Mouse (Mus musculus): ENCODE measurements around the gene Shb.
A peak's percentile ranks its signal among the peaks of the same experiment; 100 is the strongest.

Shb gene

GRCm38 (mm10) chr4:45528355-45529198, 3.7 kb downstream of the Shb start:
- no peak for DNase-seq (ENCODE audit: extremely low read depth, low read depth, low spot score)

- DNase-seq (ENCODE audit: extremely low read depth, low read depth, low spot score), result no peak
These were observed 4.5 kb downstream of the Shb start for GRCm38 (mm10) chr4:45527562-45528354.

- no peak for DNase-seq (ENCODE audit: extremely low read depth, low read depth, low spot score)
These were observed 5.3 kb downstream of the Shb start for GRCm38 (mm10) chr4:45526846-45527561.

- DNase-seq (ENCODE audit: extremely low read depth, low read depth, low spot score), result no peak
These were observed 6.1 kb downstream of the Shb start for GRCm38 (mm10) chr4:45526175-45526574.

- no peak for DNase-seq (ENCODE audit: extremely low read depth, low read depth, low spot score)
These were observed 6.7 kb downstream of the Shb start for GRCm38 (mm10) chr4:45525541-45525940.

GRCm38 (mm10) chr4:45524602-45525001, 7.7 kb downstream of the Shb start:
- no peak for DNase-seq (ENCODE audit: extremely low read depth, low read depth, low spot score)

DNA sequence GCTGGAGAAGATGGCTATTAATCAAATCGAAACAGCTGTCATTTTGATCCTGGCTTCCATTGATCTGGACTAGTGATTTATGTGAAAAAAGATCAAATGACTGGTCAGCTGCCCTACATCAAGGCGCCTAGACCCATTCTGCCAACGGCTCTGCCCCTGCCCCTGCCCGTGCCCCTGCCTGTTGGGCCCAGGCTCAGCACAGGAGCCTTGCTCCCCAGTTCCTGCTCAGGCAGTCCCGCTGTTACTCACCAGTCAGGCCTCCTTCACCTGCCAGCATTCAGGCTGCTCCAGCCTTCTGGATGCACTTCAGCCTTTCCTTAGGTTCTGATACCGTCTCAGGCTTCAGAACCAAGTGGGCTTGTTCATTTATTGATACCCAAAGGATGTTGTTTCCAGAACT, 8.9 kb downstream of the Shb start:
- no peak for DNase-seq (ENCODE audit: extremely low read depth, low read depth, low spot score)

- DNase-seq (ENCODE audit: extremely low read depth, low read depth, low spot score), result no peak
These were observed 9.3 kb downstream of the Shb start for GRCm38 (mm10) chr4:45522956-45523355.

DNA sequence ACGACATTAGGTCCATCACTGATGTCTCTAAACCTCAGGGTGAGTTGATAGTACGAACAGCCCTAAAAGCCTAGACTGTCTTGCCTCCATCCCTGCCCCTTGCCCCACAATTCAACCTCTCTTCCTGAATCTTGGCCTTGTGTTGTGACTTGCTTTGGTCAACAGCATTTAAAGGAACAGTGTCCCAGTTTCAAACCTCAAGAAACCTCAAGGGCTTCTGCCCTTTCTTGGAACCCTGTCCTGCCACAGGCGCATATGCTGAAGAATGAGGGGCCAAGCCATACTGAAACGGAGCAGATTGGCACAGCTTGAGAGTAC, 9.7 kb downstream of the Shb start:
- no peak for DNase-seq (ENCODE audit: extremely low read depth, low read depth, low spot score)

DNA sequence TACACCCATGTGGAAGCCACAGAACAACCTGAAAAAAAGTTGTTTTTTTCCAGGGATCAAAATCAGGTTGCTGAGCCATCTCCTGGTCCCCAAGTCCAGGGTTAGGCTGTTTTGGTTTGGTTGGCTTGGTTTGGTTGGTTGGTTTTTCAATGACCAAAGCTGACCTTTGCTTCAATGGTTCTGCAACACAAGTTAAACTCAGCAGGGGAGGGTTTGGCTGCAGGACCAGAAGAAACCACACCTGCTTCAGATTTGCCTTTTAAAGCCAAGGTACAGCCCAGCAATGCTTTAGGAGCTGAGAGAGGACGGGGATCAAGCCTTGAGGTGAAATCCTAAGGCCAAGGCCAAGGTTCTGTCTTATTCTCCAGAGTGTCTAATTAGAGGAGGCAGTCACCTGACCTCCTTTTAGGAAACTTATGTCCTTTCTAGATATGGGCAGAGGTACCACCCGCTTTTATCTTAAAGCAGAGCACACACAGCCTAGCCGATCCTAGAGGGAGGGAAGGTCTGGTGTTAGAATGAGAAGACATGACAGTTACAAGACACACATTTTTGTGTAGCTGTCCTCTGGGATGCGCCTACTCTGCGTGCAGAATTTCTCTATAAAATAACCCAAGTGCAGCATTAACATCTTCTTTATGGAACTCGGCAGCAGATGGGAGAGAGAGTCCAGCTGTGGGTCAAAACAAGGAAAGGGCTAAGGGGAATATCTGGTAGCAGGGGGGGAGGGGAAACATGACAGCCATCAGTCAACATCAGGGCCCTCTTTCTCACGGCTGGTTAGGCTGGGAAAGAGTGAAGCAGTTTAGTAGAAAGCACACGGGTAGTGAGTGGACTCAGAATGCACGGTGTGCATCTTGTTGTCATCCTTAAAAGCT, 10.3 kb downstream of the Shb start:
- no peak for DNase-seq (ENCODE audit: extremely low read depth, low read depth, low spot score)

GRCm38 (mm10) chr4:45520375-45520774, 11.9 kb downstream of the Shb start:
- DNase-seq (ENCODE audit: extremely low read depth, low read depth, low spot score), result no peak

- no peak for DNase-seq (ENCODE audit: extremely low read depth, low read depth, low spot score)
These were observed 14.9 kb downstream of the Shb start for GRCm38 (mm10) chr4:45517399-45517798.

DNA sequence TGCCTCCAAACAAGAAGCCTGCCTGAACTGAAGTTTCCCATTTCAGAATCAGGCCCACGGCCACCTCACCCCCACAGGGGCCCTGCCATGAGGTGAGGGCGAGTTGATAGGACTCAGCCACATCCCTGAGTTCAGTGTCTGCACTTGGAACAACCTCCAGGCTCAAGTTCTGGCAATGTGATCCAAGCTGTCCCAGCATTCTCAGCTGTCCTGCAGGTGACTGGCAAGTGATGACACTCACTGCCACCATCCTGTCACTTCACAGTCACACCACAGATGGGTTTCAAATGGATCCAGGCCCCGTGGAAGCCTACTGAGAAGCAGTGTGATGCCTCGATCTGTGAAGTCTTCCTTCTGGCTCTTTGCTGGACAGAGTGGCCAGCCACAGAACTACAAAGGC, 16.4 kb downstream of the Shb start:
- DNase-seq (ENCODE audit: extremely low read depth, low read depth, low spot score), result no peak

DNA sequence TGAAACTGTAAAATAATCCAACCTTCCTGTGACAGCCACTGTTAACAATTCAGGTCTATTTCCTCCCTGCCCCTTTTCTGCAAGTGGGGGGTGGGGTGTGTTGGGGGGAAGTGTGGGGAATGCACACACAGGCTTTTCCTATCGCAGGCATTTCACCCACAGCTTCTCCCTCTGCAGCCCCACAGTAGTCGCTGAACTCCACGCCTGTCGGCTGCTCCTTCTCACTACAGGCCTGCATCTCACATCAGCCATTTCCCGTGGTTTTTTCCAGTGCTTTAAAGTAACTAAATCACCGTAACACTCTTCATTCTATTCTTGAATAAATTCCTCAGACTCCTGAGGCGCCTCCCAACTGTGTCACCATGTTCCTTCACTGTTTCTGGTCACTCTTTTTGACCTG, 17.9 kb downstream of the Shb start:
- no peak for DNase-seq (ENCODE audit: extremely low read depth, low read depth, low spot score)

DNA sequence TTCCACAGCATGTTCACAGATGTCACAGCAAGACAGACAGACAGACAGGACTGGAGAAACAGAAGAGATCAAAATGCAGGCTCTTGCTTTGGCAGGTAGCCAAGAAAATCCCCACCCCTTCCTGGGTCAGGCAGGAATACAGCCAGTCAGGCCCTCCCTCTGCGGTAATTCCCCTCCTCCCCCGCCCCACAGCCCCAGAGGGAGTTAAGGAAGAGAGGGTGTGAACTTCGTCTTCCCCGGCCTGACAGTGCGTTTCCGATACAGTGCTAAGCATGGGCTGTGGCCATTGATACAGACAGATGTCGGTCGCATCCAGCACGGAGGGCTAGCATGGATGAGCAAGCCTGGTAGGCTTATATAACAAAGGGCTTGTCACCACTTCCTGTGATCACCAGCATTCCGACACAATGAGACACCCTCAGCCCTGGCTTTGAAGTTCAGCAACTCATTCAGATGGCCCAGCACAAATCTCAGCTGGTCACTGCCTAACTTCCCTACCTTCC, 18.4 kb downstream of the Shb start:
- DNase-seq (ENCODE audit: extremely low read depth, low read depth, low spot score), result no peak

DNA sequence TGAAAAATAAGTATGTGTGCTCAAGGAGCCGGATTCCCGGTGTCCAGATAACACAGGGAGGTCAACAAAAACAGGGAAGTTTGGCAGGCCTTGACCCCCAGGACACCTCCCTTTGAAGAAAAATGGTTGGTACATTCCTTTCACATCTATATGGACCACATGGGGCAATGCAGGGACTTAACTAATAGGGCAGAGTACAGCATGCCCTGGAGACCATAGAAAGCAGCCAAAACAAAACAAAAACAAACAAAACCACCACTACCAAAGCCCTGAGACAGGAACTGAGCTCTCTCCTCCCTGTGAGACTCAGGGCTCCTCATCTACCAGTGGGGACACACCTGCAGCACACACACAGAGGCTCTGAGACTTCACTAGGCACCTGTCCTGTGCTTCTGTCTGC, 18.9 kb downstream of the Shb start:
- DNase-seq (ENCODE audit: extremely low read depth, low read depth, low spot score), result no peak

DNA sequence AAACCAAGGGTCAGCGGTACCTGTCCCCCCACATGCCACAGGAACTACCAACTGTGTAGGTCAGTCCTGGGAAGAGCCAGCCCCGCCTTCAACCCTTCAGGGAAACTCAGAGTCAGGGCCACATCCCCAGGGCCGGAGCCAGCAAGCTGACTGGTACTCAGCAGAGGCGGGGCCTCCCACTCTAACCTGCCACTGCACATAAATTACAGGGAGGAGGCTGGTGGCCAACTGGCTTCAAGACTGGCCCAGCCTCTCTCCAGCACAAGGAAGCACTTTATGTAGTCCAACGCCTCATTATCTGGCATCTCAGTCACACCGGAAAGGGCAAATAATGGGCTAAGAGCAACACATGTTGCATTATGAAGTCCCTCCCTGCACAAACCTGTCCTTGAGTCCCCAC, 22.1 kb downstream of the Shb start:
- peak; percentile 99 for DNase-seq (ENCODE audit: extremely low read depth, low read depth, low spot score)

DNA sequence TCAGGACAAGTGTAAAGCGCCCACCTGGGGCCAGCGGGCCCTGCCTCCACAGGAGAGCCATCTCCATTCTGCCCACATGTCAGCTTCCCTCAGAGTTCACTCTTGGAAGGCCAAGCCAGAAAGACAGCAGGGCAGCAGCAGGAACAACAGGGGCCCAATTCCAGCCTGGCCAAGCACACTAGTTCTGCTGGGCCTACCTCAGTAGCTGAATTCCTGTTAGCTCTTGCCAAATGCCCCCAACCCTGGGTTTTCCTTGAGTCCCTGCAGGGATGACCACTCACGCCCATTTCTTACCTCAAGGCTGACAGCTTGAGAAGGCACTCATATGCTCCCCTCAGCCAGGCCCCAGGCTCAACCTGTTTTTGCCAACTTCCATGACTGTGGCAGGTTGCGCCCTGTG, 22.9 kb downstream of the Shb start:
- DNase-seq (ENCODE audit: extremely low read depth, low read depth, low spot score), result no peak

- no peak for DNase-seq (ENCODE audit: extremely low read depth, low read depth, low spot score)
These were observed 23.8 kb downstream of the Shb start for GRCm38 (mm10) chr4:45508469-45508868.

DNA sequence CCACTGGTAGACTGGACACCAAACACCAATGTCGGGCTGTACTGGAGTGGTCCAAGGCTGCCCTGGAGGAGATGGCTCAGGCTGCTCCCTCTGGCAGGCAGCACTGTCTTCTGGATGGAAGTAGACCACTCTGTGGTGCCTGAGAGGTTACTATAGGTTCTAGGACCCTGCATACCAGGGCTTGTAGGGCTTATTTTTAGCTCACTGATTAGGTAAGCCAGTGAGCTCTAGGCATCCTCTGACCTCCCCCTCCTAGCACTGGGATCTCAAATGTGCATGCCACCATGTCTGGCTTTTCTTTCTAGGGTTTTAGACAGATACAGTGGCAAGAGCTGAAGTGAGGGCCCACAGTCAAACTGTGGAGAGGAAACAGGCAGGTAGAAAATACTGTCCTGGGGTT, 24.8 kb downstream of the Shb start:
- no peak for DNase-seq (ENCODE audit: extremely low read depth, low read depth, low spot score)

GRCm38 (mm10) chr4:45507039-45507438, 25.2 kb downstream of the Shb start:
- DNase-seq (ENCODE audit: extremely low read depth, low read depth, low spot score), result no peak
